Mouse (Mus musculus): ENCODE measurements around the gene Lamb1. TPM values are rescaled to one million over a fixed set of nuclear protein-coding genes. Genes with fewer than 3 reads are reported as not detected.
A peak's percentile ranks its signal among the peaks of the same experiment; 100 is the strongest.

Lamb1 gene
- 34.1 and 39.4 TPM in 2 replicates for polyA plus RNA-seq (2016; fragmentation: Nextera tagmentation; extraction: Ambion mirVana)

DNA sequence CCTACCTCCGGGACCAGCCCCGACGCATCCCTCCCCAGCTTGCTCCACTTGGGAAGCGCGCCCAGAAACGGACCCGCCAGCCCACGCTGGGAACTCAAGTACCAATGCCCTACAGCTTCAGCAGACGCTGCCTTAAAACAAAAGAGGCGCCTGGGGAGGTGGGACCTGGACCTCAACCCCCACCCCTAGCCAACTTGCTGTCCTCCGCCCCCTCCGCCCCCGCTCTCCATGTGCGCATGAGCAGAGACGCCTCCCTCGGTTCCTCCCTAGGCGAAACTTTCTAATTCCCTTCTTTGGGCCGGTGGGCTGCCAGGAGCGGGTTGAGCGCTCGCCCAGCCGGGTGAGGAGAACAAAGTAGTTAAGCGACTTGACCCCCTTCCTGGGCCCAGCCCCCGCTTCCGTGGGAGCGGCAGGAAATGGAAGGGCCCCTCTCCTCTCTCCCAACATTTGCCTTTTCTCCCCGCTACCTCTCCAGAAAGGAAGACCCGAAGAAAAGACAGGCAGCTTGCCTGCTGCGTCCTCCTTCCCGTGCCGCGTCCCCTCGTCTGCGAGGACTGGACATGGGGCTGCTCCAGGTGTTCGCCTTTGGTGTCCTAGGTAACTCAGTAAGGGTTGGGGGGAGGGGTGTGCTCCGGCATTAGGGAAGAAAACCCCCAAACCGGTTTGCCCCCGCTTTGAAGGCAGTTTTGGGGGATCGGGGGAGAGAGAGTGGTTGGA is at the start of gene Lamb1:
TSS of gene Lamb1 (plus strand) at position 230 of the 717 bp plus-strand sequence.
- Histone ChIP-seq H3K4me2 (replicated peaks) (peak within 1 kb of the TSS; percentile 74), H3K4me1 (peaks cover 18% of the 10 kb centered on the region)
- WGBS: 1% methylated on average over 39 of the region's 39 CpGs

GRCm38 (mm10) chr12:31217232-31217631 is 47.8 kb upstream of the Lamb1 start:
- Histone ChIP-seq H3K9ac (no peak overlapping the region), H3K27me3 (replicated peaks) (no peaks in the 10 kb centered on the region)

More for the DNA sequence above, at the start of gene Lamb1:
- Histone ChIP-seq H3K27me3 (replicated peaks) (peaks cover 41% of the 10 kb centered on the region), H3K9ac (peak within 1 kb of the TSS; percentile 43), H3K9me3 (no peaks in the 10 kb centered on the region), H3K36me3 (no peaks in the 10 kb centered on the region), H3K4me3 (peak within 1 kb of the TSS; percentile 43), H3K27ac (no peak within 1 kb of the TSS)
- ATAC-seq (ENCODE audit: low FRiP score, low read depth): 0 out of 2 replicates have a peak, but pooled peaks have one; percentile 29

DNA sequence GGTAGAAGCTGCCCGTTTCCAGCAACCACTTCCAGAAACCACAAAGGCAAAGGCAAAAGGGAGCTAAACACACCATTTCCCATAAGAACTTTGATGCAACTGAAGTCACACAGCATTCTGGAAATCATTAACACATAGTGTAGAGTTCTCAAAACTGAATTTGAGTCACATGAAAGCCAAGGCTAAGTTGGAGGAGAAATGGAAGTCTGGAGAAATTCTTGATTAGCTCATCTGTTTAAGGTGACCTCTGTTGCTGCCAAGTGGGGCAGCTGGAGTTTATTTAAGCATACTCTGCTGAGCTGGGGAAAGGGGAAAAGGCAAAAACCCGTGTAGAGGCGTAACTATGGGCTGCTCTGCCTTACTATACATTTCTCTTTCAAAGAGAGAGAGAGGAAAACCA is 46.3 kb upstream of the Lamb1 start:
- H3K9ac ChIP-seq: no peak overlapping the region
- ATAC-seq (ENCODE audit: low FRiP score, low read depth): no peak
- no peak overlapping the region for H3K4me2 ChIP-seq (replicated peaks)
- no peaks in the 10 kb centered on the region for H3K36me3 ChIP-seq
- H3K27me3 ChIP-seq (replicated peaks): no peaks in the 10 kb centered on the region
- no peaks in the 10 kb centered on the region for H3K9me3 ChIP-seq
- WGBS: 73% methylated on average over 3 of the region's 3 CpGs
- H3K27ac ChIP-seq: no peak overlapping the region
- H3K4me3 ChIP-seq: no peak overlapping the region
- H3K4me1 ChIP-seq: no peaks in the 10 kb centered on the region

More at GRCm38 (mm10) chr12:31217232-31217631, 47.8 kb upstream of the Lamb1 start:
- 67% methylated on average over 5 of the region's 5 CpGs for WGBS
- no peaks in the 10 kb centered on the region for H3K4me1 ChIP-seq
- H3K4me3 ChIP-seq: no peak overlapping the region
- no peaks in the 10 kb centered on the region for H3K9me3 ChIP-seq
- H3K27ac ChIP-seq: no peak overlapping the region
- ATAC-seq (ENCODE audit: low FRiP score, low read depth): no peak
- no peaks in the 10 kb centered on the region for H3K36me3 ChIP-seq
- no peak overlapping the region for H3K4me2 ChIP-seq (replicated peaks)

DNA sequence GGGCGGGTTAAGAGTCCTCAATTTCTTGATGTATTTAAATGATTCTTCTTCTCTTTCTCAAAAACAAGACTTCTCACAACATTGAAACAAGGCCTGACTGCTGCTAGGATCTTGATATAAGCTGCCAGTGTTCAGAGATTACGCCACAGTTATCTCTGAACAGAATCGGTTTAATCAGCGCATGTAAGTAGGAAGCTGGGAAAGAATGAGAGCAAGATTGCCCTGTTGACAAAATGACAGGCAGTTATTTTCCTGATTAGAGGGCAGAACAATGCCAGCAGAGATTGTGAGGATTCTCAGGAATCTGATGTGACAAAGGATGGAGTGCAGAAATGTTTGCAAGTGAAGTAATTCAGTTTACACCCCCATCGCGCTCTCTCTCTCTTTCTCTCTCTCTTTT is 43.5 kb upstream of the Lamb1 start:
- Histone ChIP-seq H3K9ac (no peak overlapping the region), H3K27ac (no peak overlapping the region), H3K4me1 (no peaks in the 10 kb centered on the region), H3K4me2 (replicated peaks) (no peak overlapping the region), H3K27me3 (replicated peaks) (no peaks in the 10 kb centered on the region), H3K4me3 (no peak overlapping the region), H3K9me3 (no peaks in the 10 kb centered on the region), H3K36me3 (no peaks in the 10 kb centered on the region)
- ATAC-seq (ENCODE audit: low FRiP score, low read depth): no peak
- 89% methylated on average over 6 of the region's 6 CpGs for WGBS

DNA sequence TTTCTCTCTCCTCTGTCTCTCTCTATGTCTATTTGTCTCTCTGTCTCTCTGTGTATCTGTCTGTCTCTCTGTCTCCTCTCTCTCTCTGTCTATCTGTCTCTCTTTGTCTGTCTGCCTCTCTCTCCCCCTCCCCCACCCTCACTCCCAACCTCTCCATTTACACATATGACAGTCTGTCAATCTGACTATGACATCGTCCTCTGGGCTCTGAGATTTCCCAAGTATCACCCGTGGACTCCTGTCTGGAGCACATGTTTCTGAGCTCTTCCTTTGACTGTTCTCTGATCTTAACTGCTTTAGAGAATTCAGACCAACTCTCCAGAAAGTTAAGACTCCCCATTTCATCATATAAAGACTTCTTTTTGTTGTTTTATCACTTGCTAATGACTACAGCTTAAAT is 42.8 kb upstream of the Lamb1 start:
- no peak overlapping the region for H3K4me2 ChIP-seq (replicated peaks)

DNA sequence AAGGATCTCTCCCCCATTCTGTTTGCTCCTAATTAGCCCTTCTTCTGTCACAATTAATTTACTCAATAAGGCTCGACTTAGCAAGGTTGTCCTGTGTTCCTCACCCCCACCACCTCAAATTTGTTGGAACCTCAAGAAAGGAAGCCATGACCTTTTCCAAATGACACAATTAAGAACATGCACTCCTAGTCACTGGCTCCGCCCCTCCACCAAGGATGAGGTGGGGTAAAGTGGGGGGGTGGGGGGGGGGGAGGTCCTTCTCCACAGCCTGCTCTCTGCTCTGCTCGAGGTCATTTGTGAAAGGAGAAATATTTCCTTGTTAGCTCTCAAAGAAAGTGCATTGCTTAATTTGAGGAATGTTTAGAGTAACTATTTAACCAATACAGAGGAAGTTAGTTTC is 42.3 kb upstream of the Lamb1 start:
- Histone ChIP-seq H3K36me3 (no peaks in the 10 kb centered on the region), H3K4me3 (no peak overlapping the region), H3K4me2 (replicated peaks) (no peak overlapping the region), H3K27me3 (replicated peaks) (no peaks in the 10 kb centered on the region), H3K9ac (no peak overlapping the region), H3K9me3 (no peaks in the 10 kb centered on the region), H3K27ac (no peak overlapping the region), H3K4me1 (no peaks in the 10 kb centered on the region)
- no peak for ATAC-seq (ENCODE audit: low FRiP score, low read depth)
- 14% methylated on average over 3 of the region's 3 CpGs for WGBS

More for the DNA sequence above, 42.8 kb upstream of the Lamb1 start:
- WGBS: 40% methylated on average over 2 of the region's 2 CpGs
- no peak for ATAC-seq (ENCODE audit: low FRiP score, low read depth)
- H3K4me1 ChIP-seq: no peaks in the 10 kb centered on the region
- no peak overlapping the region for H3K4me3 ChIP-seq
- H3K27me3 ChIP-seq (replicated peaks): no peaks in the 10 kb centered on the region
- no peak overlapping the region for H3K9ac ChIP-seq
- H3K9me3 ChIP-seq: no peaks in the 10 kb centered on the region
- no peaks in the 10 kb centered on the region for H3K36me3 ChIP-seq
- no peak overlapping the region for H3K27ac ChIP-seq

GRCm38 (mm10) chr12:31225451-31225850 is 39.6 kb upstream of the Lamb1 start:
- H3K27me3 ChIP-seq (replicated peaks): no peaks in the 10 kb centered on the region
- no peak overlapping the region for H3K9ac ChIP-seq
- no peaks in the 10 kb centered on the region for H3K4me1 ChIP-seq
- H3K4me3 ChIP-seq: no peak overlapping the region
- no peak overlapping the region for H3K27ac ChIP-seq
- ATAC-seq (ENCODE audit: low FRiP score, low read depth): no peak
- H3K4me2 ChIP-seq (replicated peaks): no peak overlapping the region
- WGBS: 33% methylated on average over 8 of the region's 8 CpGs
- H3K9me3 ChIP-seq: no peaks in the 10 kb centered on the region
- H3K36me3 ChIP-seq: no peaks in the 10 kb centered on the region

- Histone ChIP-seq H3K27ac (no peak overlapping the region), H3K36me3 (no peaks in the 10 kb centered on the region), H3K4me1 (no peaks in the 10 kb centered on the region), H3K27me3 (replicated peaks) (no peaks in the 10 kb centered on the region), H3K4me2 (replicated peaks) (no peak overlapping the region), H3K4me3 (no peak overlapping the region), H3K9me3 (no peaks in the 10 kb centered on the region), H3K9ac (no peak overlapping the region)
- 79% methylated on average over 3 of the region's 3 CpGs for WGBS
- ATAC-seq (ENCODE audit: low FRiP score, low read depth): no peak
Observed at GRCm38 (mm10) chr12:31227167-31227566, 37.9 kb upstream of the Lamb1 start.

- no peak overlapping the region for H3K4me2 ChIP-seq (replicated peaks)
- no peaks in the 10 kb centered on the region for H3K4me1 ChIP-seq
- no peak for ATAC-seq (ENCODE audit: low FRiP score, low read depth)
- H3K9ac ChIP-seq: no peak overlapping the region
- H3K4me3 ChIP-seq: no peak overlapping the region
- no peaks in the 10 kb centered on the region for H3K27me3 ChIP-seq (replicated peaks)
- no peaks in the 10 kb centered on the region for H3K9me3 ChIP-seq
- 65% methylated on average over 7 of the region's 7 CpGs for WGBS
- H3K36me3 ChIP-seq: no peaks in the 10 kb centered on the region
- no peak overlapping the region for H3K27ac ChIP-seq
Observed at GRCm38 (mm10) chr12:31228878-31229277, 36.2 kb upstream of the Lamb1 start.

GRCm38 (mm10) chr12:31232635-31233034 is 32.4 kb upstream of the Lamb1 start:
- ATAC-seq (ENCODE audit: low FRiP score, low read depth): no peak
- no peaks in the 10 kb centered on the region for H3K9me3 ChIP-seq
- no peaks in the 10 kb centered on the region for H3K36me3 ChIP-seq
- H3K27ac ChIP-seq: no peak overlapping the region
- no peak overlapping the region for H3K9ac ChIP-seq
- no peak overlapping the region for H3K4me2 ChIP-seq (replicated peaks)
- H3K27me3 ChIP-seq (replicated peaks): no peaks in the 10 kb centered on the region
- WGBS: 80% methylated on average over 1 of the region's 1 CpGs
- H3K4me1 ChIP-seq: no peaks in the 10 kb centered on the region
- no peak overlapping the region for H3K4me3 ChIP-seq

DNA sequence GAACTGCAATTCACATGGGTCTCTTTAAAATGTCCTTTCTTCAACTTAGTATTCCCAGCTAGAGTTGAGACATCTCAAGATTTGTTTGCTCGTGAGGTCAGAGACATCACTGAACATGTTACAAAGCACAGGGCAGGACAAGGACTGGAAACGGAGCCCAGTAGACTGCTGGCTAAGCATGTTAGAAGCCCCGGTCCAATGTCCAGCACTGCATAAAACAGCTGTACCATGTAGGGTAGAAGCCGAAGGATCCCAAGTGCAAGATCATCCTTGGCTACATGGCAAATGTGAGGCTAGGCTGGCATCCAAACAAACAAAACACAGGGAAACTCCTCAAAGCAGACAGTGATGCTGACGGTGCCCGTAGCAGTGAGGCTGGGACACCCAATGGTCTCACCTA is 30.0 kb upstream of the Lamb1 start:
- Histone ChIP-seq H3K27ac (no peak overlapping the region), H3K27me3 (replicated peaks) (no peaks in the 10 kb centered on the region), H3K4me1 (no peaks in the 10 kb centered on the region), H3K4me3 (no peak overlapping the region), H3K9me3 (no peaks in the 10 kb centered on the region), H3K36me3 (no peaks in the 10 kb centered on the region), H3K9ac (no peak overlapping the region), H3K4me2 (replicated peaks) (no peak overlapping the region)
- no peak for ATAC-seq (ENCODE audit: low FRiP score, low read depth)
- WGBS: 89% methylated on average over 6 of the region's 6 CpGs

- H3K9ac ChIP-seq: no peak overlapping the region
- H3K4me2 ChIP-seq (replicated peaks): no peak overlapping the region
- H3K36me3 ChIP-seq: no peaks in the 10 kb centered on the region
- no peak overlapping the region for H3K4me3 ChIP-seq
- WGBS: 63% methylated on average over 12 of the region's 12 CpGs
- no peak for ATAC-seq (ENCODE audit: low FRiP score, low read depth)
- no peaks in the 10 kb centered on the region for H3K4me1 ChIP-seq
- H3K27ac ChIP-seq: no peak overlapping the region
- no peaks in the 10 kb centered on the region for H3K27me3 ChIP-seq (replicated peaks)
- H3K9me3 ChIP-seq: no peaks in the 10 kb centered on the region
Observed at GRCm38 (mm10) chr12:31236861-31237595, 28.0 kb upstream of the Lamb1 start.
